Mouse (Mus musculus) left cerebral cortex, adult 8-10 months (tissue): Measurements from ENCODE around the gene Zfp410. TPM values are rescaled to one million over a fixed set of nuclear protein-coding genes. Genes with fewer than 3 reads are reported as not detected.

Source experiments
- DNase-seq, 2 experiments: peaks; one replicate each; pipeline ENCODE4 v3.0.0; 2022; ENCODE audit warnings: low spot score in 2 of 2
- total RNA-seq, 4 experiments: library from RNA; stranded (reverse); gene quantifications; 2 replicates each; pipeline ENCODE4 v1.2.4; 2022

Zfp410 gene
- total RNA-seq, 4 experiments from 2014 or later: 30.9 to 40.4 (median 33.1) TPM

DNA sequence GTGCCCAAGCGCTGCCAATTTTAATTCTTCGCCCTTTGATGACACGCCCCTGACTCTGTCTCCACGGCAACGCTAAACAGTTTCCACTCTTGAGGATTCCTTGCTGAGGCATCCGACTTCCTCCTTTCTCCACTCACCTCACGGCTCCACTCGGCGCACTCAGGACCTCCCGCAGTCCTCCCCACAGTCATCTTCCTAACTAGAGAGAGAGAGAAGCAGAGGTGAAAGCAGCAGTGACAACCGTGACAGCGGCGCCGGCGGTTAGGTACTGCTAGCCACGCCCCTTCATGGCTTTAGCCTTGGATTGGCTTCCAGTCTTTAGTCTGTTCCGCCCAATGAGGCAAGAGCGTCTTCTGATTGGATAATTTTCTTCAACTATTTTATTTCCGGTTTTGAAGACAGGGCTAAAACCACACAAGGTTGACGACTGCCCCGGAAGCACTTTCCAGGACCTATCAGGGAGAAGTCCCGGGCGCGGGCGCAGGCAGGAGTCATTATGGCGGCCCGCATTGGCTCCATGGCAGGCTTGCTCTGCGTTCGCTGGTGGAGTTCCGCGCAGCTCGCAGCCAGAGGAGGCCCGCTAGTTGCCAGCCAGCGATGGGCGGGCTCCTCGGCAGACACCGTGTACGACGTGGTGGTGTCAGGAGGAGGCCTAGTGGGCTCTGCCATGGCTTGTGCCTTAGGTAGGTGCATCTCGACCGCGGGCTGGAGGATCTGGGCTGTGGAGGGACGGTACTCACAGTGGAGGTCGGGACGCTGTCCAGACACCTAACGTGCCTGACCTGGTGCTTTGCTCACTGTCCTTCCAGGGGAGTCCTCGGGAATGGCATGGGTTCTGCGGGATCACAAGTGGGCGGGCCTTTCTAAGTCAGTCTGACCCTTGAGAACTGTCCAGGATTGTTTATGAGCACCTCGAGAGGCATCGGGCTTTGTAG, 45.2 kb downstream of the Zfp410 start, which contains the start of the genes Coq6 and Fam161b:
TSS of gene Coq6 (plus strand) at position 103 of the 935 bp plus-strand sequence.
TSS of gene Fam161b (minus strand) at position 279 of the 935 bp plus-strand sequence.
- peak; percentile 82 to 98 for DNase-seq

DNA sequence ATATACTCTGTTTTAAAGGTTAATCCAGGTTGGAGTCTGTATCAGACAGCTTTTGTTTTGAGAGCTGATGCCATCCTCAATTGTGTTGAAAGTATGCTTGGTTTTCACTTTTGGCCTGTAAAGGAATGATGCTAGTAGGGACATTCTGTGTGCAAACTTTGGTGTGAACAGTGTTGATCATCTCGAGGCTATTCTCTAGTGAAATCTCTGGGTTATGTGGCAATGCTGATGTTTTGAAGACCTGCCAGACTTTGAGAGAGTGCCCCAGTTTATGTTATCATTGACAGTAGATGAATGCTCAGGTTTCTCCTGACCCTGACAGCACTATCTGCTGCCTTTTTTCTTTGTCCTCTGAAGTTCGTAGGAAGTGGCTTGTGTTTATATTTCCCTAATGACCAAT, 46.2 kb downstream of the Zfp410 start:
- DNase-seq: no peak

DNA sequence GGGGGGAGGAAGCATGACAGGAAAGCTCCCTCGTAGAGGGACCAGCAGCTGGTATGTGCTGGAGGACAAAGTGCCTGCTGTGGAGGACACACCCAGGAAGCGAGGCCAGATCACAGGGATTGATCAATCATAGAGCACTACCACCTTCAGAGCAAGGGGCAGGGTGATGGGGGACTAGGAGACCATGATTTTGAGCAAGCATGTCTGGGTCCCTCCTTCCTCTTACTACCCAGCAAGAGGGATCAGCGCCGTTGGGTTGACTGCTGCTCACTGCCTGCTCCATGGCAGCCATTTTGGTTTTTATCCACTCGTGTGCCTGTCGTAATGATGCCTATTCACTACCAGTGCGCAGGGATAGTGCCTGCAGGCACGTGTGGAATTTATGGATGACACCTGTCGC, 47.6 kb downstream of the Zfp410 start:
- no peak for DNase-seq

DNA sequence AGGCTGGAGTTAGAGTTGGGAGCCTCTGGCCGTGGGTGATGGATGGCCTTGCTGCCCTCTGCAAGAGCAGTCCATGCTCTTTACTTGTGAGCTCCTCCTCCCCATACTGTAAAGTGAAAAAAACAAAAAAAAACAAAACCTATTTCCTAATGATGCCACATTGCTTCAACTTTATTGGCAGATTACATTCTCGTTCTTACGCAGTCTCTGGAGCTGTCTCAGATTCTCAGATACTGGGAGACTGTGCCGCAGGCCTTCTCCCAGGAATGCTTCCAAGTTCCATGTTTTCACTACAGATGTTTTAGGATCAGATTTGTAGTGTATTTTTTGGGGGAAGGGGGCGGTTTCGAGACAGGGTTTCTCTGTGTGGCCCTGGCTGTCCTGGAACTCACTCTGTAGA, 48.5 kb downstream of the Zfp410 start:
- DNase-seq: no peak

GRCm38 (mm10) chr12:84366971-84367370, 50.3 kb downstream of the Zfp410 start:
- DNase-seq: no peak

DNA sequence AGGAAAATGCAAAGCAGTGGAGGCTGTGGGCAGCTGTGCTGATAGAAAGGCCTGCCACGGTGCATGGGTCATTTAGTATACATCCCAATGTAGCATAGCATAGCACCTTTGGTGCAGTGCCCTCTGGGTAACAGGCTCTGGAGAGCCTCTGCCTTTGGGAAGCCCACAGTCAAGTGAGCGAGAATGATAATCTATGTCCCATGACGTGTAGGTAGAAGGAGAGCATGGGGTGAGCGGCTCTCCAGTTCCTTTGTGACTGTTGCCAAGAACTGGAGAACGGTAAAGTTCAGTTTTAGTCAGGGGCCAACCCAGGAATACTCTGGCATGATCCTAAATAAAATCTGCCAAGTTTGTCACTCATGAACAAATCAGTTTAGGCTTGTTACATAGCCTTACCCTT, 55.0 kb downstream of the Zfp410 start:
- DNase-seq: no peak

DNA sequence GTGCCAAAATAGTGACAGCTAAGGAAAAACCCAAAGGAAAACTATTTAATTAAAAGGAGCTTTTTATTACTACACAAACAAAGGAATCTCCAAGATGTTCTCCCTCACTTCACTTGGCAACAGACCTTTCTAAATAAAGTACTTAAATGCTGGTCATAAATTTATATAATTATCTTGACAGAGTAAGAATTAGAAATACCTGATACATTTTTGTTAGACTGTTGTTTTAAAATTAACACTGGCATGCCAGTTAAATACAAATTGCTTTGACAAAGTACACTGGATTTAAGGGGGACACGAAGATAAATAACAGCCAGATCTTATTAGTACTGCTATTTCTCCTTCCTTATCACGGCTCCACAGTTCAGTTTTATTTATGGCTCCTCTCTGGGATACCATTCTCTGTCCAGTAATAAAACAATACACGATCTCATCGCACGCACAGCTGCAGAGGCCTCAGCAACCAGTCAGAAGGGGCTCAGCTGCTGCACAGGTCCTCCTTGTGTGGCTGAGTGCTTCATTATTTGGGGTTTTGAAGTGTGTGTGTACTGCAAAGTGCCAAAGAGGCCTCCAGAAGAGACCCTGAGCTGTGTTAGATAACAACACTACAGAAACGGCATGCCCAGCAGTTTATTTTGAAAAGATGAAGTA, 57.3 kb downstream of the Zfp410 start:
- no peak for DNase-seq

DNA sequence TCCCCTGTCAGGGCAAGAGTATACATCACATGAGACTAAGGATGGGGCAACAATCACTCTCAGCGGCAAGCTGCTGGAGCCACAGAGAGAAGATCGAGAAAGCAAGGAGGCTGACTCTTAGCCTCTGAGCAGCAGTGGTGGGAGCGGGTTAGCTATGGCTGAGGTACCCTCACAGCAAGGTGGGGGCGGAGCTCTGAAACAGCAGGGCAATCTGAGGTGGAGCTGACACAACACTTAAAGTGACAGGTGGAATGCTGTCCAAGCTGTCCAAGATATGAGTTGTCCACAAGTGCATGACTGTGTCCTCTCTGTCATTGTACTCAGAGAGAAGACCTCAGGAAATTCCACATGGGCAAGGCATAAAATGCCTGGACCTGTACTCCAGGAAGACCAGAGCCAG, 65.7 kb downstream of the Zfp410 start:
- no peak for DNase-seq

- DNase-seq: no peak
Measured at GRCm38 (mm10) chr12:84384644-84385081, 68.0 kb downstream of the Zfp410 start.

DNA sequence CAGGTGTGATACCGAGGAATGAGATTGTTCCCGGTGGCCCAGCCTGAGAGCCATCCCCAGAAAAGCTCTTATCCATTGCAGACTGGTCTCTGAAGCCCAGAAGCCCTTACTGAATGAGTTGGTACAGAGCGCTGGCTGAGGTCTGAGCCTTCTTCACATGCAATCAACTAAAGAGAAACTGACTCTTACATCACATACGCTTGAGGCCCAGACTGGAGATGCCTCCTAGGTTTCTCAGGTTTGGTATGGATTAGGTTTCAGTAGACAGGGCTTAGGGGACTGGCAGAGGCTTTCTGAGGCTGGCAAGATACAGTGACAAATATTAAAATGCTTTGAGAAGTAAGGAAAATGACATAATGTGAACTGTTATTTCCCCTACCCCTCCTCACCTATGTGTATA, 68.8 kb downstream of the Zfp410 start:
- DNase-seq: no peak

DNA sequence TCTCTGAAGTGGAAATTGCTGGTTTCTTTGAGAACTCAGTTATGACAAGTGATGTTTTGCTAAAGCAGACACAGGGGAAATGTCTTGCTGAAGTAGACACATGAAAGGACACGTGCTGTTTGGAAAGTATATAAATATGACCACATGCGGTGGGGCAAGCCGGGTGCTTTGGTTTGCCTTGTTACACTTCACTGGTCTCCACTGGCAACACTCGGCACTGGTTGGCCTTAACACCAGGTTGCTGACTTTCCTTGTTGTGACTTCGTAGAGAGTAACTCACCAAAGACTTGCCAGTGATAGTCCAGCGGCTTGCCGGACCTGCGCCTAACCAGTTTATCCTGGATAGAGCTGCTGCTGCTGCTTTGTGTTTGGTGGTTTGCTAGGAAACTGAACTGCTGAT, 71.4 kb downstream of the Zfp410 start:
- no peak for DNase-seq

- DNase-seq: no peak
Measured at GRCm38 (mm10) chr12:84388774-84389400, 72.2 kb downstream of the Zfp410 start.

- DNase-seq: no peak
Measured at GRCm38 (mm10) chr12:84390336-84390735, 73.7 kb downstream of the Zfp410 start.

DNA sequence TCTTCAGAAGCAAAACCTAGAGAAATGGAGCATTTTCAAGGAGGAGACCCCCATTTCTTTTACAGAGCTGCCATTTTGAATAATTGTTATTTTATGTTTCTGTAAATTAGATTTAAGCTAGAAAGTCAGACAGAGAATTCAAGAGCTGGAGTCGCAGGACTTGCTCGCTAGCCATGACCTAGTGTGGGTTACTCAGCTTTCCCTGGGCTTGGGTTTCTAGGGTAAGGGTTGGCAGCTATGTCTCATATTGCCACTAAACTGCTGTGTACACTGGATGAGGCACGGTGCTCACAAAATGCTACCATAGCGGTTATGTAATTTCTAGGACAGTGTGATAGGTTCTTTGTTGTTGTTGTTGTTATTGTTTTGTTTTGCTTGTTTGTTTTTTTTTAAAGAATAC, 76.0 kb downstream of the Zfp410 start:
- no peak for DNase-seq

Other genes starting within 250 kb of the Zfp410 start
- 1 to 10 TPM; 2.4 to 3.7 (median 3.5) TPM for gene Acot5, start 247.5 kb upstream of the Zfp410 start, total RNA-seq
- 1 to 10 TPM; 4.1 to 4.9 (median 4.1) TPM for gene Acot6, start 216.2 kb upstream of the Zfp410 start, total RNA-seq
- 10 to 100 TPM; 72.6 to 93.3 (median 83.6) TPM for gene Dnal1, start 202.5 kb upstream of the Zfp410 start, total RNA-seq
- 1 to 10 TPM; 5.1 to 6.3 (median 5.8) TPM for gene Pnma1, start 168.4 kb upstream of the Zfp410 start, total RNA-seq
- gene Elmsan1, start 98.0 kb upstream of the Zfp410 start, total RNA-seq: 10 to 100 TPM; 17.8 to 23.3 (median 20.3) TPM
- gene Ptgr2, start 31.6 kb upstream of the Zfp410 start, total RNA-seq: 10 to 100 TPM; 37.4 to 42.8 (median 42.2) TPM
- 10 to 100 TPM; 22.0 to 28.3 (median 25.2) TPM for gene Coq6, start 44.8 kb downstream of the Zfp410 start, total RNA-seq
- gene Fam161b, start 45.0 kb downstream of the Zfp410 start, total RNA-seq: 10 to 100 TPM; 10.5 to 13.1 (median 12.2) TPM
- gene Entpd5, start 92.2 kb downstream of the Zfp410 start, total RNA-seq: 10 to 100 TPM; 23.5 to 29.7 (median 27.0) TPM
- gene Bbof1, start 92.2 kb downstream of the Zfp410 start, total RNA-seq: 1 to 10 TPM; 5.8 to 8.9 (median 6.2) TPM
- 10 to 100 TPM; 11.7 to 15.2 (median 13.5) TPM for gene Rnf113a2, start 100.3 kb downstream of the Zfp410 start, total RNA-seq
- 10 to 100 TPM; 55.8 to 70.5 (median 60.5) TPM for gene Aldh6a1, start 134.2 kb downstream of the Zfp410 start, total RNA-seq
- gene Lin52, start 134.6 kb downstream of the Zfp410 start, total RNA-seq: 10 to 100 TPM; 23.4 to 29.7 (median 27.4) TPM